Mouse (Mus musculus): Measurements from ENCODE around the gene Mmp9. TPM values are rescaled to one million over a fixed set of nuclear protein-coding genes. Genes with fewer than 3 reads are reported as not detected.

Mmp9 gene
- total RNA-seq, 2 experiments from 2014 or later, result 2.9 to 3.4 TPM

DNA sequence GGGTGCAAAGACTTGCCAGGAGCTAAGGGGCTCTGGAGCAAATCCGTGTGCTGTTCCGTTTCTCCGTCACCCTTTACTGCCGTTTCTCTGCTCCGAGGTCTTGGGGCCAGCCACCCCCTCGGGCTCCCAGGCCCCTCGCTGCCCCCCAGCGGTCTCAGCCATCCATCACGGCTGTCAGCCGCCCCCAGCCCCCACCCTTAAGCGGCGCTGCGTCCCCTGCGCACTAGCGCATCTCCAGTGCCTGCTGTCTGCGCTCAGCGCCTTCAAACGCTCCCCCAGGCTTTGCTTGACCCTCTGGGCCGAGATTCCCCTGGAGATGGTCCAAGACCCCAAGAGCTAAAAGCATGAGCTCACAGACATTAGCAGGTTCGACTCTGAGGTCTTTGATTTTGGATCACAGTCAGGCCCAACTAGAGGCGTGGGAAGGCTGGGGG lies 28.8 kb downstream of the Mmp9 start:
- DNase-seq (ENCODE audit: extremely low spot score in 1 of 2, low spot score in 2 of 2), result peak in 1 of 2 experiments; percentile 65
- intact Hi-C loops (cut with DNase I), result loop anchor here (5.0 to 10.0 kb wide), 2 partner anchors 63 to 305 kb away; partner anchors contain the start of gene Ncoa5

DNA sequence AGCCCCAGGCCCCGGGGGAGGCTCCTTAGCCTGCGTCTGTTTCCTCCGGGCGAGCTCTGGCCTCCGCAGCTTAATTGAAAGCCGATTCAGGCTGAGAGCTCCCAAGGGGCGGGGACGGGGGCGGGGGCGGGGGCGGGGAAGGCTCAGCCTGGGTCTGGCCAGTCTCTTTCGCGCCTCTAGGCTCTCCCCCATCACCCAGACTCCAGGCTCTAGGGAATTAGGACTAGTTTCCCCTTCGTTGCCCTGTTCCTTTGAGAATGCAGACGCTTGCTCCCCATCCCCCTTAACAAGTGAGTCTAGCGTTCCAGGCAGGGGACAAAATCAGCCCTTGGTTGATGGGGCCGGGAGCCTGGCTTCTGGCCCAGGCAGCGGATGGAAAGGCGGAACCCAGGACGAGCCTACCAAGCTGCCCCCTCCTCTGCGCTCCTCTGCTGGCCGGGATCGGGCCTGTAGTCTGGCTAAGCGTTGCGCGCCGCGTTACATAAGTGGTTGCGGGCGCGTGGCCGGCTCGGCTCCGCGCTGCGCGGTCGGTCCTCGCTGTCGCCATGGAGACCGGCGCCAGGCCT lies 30.1 kb downstream of the Mmp9 start:
- intact Hi-C loops (cut with DNase I), result no loop called here
- peak in 1 of 2 experiments; percentile 71 for DNase-seq (ENCODE audit: extremely low spot score in 1 of 2, low spot score in 2 of 2)

DNA sequence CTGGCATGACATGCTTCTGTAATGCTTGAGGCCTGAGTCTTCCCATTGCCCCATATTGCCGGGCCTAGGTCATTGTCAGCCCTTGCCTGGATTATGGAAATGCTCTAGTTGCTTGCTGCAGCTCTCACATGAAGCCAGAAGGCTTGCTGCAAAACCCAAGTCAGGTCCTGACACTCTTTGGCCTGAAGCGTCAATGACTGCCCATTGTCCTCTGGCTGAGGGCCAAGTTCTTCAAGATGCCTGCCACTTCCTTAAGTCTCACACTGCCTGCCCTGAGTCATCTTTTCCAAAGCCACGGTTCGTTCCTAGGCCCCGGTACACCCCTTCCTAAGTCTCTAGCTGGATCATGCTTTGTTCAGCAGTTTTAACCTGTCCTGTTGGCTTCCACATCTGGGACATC lies 32.1 kb downstream of the Mmp9 start:
- intact Hi-C loops (cut with DNase I), result no loop called here
- DNase-seq (ENCODE audit: extremely low spot score in 1 of 2, low spot score in 2 of 2), result no peak

DNA sequence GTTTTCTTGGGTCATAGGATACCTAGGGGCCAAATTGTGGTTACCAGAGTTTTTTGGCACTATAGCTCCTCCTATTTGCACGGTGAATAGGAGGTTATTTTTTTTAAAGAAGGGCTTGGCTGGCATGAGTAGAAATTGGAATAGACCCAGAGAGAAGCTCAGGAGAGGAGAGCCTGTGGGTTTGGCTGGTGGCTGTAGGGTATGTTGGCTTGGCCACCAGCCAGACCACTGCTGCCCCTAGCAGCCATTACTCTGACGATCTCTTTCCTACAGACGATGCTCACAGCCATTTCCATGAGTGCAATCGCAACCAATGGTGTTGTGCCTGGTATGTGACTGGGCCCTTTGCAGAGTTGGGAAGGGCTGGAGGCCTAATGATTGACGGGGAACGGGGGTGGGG lies 35.0 kb downstream of the Mmp9 start:
- no peak for DNase-seq (ENCODE audit: extremely low spot score in 1 of 2, low spot score in 2 of 2)
- intact Hi-C loops (cut with DNase I), result no loop called here

DNA sequence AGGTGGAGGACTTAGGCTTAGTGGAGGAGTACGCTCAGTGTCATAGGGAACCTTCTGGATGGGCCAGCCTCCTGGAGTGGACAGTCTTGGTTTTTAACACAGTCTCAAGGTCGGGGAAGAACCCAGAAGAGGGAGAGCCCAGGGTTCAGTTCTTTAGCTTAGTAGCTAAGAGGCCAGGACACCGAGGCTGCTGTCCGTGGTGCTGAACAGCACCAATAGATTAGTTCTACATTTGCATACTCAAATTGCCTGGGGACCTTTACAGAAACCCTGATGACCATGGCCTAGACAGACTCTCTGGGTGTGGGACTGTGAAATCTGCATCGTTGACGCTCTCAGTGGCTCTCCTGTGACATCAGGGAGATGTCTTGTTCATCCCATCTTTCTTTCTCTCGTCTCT lies 39.2 kb downstream of the Mmp9 start:
- DNase-seq (ENCODE audit: extremely low spot score in 1 of 2, low spot score in 2 of 2), result no peak
- intact Hi-C loops (cut with DNase I), result no loop called here

DNA sequence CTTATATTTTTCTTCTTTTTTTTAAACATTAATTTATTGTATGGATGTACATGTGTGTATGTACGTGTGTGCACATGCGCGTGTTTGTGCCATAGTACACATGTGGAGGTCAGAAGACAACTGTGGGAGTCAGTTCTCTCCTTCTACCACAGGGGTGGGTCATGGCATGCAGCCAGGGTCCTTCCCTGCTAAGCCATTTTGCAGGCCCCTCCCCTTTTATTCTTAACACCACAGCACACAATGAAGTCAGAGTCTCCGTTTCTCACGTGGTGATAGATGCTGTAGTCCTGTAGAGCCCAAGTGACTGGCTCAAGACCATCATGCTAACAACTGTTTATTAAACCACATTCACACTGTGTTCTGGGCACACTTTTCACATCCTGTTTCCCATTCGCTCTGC lies 45.4 kb downstream of the Mmp9 start:
- intact Hi-C loops (cut with DNase I), result no loop called here
- peak in 1 of 2 experiments; percentile 26 for DNase-seq (ENCODE audit: extremely low spot score in 1 of 2, low spot score in 2 of 2)

DNA sequence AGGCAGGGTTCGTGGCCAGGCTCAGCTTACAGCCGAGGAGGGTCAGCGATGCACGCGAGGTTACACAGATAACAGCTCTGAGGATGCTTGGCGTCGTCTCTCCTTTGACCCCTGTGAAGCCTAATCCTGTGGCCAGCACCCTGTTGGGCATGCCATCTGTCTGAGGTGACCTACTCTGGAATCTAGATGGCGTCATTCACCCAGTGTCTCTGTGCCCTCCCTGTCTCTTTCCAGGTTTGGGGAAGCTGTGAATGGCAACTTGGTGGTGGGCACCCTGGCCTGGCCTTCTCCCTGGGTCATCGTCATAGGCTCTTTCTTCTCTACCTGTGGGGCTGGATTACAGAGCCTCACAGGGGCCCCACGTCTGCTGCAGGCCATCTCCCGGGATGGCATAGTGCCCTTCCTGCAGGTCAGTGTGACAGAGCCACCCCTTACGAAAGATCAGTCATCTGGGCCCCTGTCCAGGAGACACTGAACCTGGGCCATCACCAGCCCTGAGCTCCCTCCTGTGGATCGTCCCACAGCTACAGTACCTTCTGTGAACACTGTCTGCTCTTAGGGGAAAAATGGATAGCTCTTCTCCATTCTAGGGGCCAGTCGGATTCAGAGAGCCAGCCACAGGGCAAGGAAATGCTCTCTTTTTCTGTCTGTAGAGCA lies 45.9 kb downstream of the Mmp9 start:
- intact Hi-C loops (cut with DNase I), result no loop called here
- DNase-seq (ENCODE audit: extremely low spot score in 1 of 2, low spot score in 2 of 2), result peak in 1 of 2 experiments; percentile 13

DNA sequence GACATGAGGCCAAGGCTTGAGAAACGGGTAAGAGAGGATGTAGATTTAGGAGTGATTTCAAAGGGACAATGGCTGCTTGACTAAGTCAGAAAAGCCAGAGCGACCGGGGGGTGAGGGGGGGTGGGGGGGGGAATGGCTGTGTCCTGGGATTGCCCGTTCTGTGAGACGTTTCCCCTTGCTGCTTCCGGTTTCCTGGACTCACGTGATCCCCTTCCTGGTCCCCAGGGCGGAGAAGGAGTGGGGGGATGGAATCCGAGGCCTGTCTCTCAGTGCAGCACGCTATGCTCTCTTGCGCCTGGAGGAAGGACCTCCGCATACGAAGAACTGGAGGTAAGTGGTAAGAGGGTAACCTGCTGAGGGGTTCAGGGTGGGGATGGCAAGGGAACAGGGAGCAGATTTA lies 48.2 kb downstream of the Mmp9 start:
- DNase-seq (ENCODE audit: extremely low spot score in 1 of 2, low spot score in 2 of 2), result no peak
- intact Hi-C loops (cut with DNase I), result no loop called here

DNA sequence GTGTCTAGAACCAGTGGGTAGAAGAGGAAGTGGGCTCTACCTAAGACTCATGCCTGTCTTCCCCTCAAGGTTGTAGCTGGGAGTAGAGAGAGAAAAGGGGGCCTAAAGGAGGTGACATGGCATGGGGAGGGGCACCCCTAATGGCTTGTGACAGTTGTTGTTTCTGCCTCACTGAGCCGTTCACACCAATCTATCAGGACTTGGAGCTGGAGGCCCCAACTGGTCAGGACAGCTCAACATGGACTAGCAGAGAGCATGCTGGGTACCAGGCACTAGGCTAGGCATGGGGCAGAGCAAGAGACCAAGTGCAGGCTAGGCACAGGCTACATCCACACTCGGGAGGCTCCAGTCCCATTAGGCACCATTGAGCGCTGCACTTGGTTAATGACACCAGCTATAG lies 50.5 kb downstream of the Mmp9 start:
- intact Hi-C loops (cut with DNase I), result no loop called here

DNA sequence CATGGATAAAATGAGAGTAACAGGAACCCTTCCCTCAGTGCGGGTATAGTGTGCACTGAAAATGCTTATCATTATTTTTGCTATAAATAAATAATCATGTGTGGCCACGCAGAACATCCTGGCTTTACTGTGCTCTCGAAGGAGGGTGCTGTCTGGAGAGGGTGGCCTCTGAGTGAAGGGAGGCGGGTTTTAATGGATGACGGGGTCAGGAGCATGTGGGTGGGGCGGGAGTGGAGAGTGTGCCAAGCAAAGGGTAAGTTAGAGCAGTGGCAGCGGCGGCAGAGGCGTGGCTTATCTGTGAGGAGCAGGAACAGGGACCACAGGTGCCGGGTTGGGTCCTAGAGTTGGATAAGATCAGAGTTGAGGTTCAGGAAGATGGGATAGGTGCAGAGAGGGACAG lies 51.2 kb downstream of the Mmp9 start:
- DNase-seq (ENCODE audit: extremely low spot score in 1 of 2, low spot score in 2 of 2), result no peak
- intact Hi-C loops (cut with DNase I), result no loop called here

More for the DNA sequence above, 50.5 kb downstream of the Mmp9 start:
- DNase-seq (ENCODE audit: extremely low spot score in 1 of 2, low spot score in 2 of 2), result no peak

DNA sequence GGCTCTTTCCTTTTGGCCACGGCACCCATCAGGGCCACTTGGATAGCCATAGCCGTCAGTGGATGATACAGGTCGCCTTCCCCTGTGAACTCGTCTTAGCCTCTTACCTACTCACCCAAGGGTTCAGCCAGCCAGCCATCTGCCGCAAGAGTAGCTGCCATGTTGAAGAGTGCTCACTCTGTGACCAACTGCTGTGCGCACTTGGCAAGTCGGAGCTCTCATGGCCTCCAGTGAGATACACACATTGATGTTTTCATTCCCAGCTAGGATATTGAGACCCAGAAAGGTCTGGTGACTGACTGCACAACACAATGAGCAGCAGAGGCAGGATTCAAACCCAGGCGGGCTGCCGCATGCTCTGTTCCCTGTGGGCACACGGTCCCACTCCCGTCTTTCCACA lies 53.6 kb downstream of the Mmp9 start:
- intact Hi-C loops (cut with DNase I), result no loop called here
- no peak for DNase-seq (ENCODE audit: extremely low spot score in 1 of 2, low spot score in 2 of 2)

DNA sequence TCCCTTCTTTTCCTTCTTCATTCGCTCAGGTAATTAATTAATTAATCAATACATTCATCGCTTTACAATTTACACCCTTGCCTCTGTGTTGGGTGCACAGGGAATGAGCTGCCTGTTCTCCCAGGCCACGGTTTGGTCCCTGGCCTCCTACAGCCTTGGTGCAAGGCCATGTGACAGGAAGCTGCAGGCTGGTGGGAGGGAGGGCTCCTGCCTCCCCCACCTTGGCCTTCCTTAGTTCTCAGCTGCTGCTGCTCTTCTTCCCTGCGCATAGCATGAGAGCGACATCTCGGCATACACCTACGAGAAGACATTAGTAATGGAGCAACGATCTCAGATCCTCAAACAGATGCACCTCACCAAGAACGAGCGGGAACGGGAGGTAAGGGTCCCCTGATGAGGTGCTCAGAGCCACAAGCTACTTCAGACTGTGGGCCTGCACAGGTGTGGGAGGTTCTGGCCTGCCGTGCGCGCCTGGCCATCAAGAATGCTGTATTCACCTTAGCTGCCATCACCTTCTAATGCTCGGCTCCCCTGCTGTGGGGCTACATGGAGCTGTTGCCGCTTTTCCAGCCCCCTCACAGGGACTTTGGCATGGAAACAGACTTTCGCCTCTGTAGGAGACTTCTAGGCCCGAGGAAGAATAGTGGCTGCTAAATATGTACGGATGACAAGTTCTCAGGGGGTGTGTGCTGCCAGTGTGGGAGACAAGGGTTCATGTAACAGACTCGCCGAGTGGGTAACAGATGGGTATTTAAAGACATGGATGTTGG lies 54.3 kb downstream of the Mmp9 start:
- DNase-seq (ENCODE audit: extremely low spot score in 1 of 2, low spot score in 2 of 2), result no peak

DNA sequence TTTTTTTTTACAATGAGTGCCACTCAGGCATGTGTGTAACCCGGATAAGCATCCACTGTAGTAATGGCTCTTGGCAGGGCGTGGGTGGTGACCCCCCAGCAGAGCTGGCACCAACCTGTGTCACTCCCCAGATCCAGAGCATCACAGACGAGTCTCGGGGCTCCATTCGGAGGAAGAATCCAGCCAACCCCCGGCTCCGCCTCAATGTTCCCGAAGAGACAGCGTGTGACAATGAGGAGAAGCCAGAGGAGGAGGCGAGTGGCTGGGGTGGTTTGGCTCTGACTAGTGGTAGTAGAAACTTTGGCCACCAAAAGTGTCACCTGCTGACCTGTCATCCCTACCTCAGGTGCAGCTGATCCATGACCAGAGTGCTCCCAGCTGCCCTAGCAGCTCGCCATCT lies 55.4 kb downstream of the Mmp9 start:
- DNase-seq (ENCODE audit: extremely low spot score in 1 of 2, low spot score in 2 of 2), result no peak
- intact Hi-C loops (cut with DNase I), result no loop called here

More for the DNA sequence above, 54.3 kb downstream of the Mmp9 start:
- intact Hi-C loops (cut with DNase I), result no loop called here

DNA sequence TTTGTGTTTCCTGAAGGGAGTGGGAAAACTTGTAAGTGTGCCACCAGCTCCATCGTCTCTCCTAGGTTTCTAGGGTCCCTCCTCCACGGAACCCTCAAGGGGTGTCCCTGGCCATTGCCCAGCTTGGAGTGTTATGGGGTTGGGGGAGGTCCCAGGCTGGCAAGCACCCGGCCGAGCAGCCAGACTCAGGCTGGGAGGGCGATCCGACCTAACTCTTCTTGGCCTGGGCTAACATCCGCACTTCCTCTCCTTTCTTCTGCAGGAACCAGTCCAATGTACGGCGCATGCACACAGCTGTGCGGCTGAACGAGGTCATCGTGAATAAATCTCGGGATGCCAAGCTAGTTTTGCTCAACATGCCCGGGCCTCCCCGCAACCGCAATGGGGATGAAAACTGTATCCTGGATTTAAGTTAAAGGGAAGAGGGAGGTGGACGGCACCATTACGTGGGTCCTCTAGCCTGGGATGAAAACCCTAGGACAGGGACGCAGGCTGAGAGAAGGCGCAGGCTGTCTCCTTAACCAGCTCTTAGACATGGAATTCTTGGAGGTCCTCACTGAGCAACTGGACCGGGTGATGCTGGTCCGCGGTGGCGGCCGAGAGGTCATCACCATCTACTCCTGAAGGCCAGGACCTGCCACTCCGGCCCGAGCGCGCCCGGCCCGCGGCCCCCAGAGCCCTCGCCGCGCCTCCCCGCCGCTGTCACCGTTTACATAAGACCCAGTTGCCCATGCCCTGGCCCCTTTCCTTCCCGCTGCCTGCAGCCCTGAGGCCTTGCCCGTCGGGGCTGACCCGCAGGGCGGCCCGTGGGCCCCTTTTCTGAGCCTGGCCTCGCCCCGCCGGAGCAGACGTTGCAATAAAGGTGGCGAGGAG lies 56.5 kb downstream of the Mmp9 start:
- intact Hi-C loops (cut with DNase I), result no loop called here
- no peak for DNase-seq (ENCODE audit: extremely low spot score in 1 of 2, low spot score in 2 of 2)

DNA sequence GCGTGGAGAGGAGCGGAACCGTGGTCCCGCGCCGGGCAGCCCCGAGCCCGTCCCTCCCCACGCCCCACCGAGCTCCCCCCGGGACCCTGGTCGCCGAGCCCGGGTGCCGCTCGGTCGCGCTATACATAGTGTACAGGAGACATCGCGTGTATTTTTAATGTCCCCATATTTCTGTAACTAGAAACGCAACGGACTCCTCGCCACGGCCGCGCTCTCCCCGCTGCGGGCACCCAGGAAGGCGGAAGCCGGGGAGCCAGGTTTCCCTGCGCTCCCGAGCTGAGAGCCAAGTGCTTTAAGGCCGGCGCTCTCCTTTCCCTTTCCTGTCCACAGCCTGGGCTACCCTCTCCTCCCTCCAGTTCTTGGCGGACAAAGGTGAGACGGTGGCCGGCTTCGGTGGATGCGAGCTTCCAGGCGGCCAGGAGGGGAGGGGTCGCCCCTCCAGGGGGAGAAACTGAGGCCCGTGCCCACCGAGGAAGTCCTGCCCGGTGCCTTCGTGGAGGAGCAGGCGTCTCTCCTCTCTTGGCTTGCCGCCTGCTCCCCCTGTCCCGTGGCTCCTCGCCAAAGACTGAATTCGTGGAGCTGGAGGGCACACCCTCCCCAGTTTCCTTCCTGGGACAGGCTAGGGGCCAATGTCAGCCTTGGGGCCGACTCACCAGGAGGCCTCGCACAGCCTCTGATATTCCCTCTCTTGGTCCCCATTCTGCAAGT lies 57.3 kb downstream of the Mmp9 start:
- DNase-seq (ENCODE audit: extremely low spot score in 1 of 2, low spot score in 2 of 2), result peak in 1 of 2 experiments; percentile 58
- intact Hi-C loops (cut with DNase I), result no loop called here

DNA sequence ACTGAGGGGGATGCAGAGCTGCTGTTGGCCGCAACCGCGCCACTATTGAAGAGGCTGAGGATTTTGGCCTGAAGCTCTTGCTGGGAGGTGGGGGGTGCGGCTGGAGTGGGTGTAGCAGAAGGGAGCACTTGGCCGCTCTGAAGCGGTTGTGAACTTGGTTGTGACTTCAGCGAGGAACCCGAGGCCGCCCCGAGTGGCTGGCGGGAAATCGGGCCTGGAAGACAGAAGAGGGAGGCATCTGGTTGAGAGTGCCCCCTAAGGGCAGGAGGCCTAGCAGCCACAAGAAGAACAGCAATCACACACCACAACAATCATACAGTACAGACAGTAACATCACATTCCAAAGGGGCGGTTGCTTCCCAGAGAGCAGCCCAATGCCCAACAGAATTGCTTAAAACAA lies 61.4 kb downstream of the Mmp9 start:
- intact Hi-C loops (cut with DNase I), result no loop called here
- DNase-seq (ENCODE audit: extremely low spot score in 1 of 2, low spot score in 2 of 2), result peak in 1 of 2 experiments; percentile 41

DNA sequence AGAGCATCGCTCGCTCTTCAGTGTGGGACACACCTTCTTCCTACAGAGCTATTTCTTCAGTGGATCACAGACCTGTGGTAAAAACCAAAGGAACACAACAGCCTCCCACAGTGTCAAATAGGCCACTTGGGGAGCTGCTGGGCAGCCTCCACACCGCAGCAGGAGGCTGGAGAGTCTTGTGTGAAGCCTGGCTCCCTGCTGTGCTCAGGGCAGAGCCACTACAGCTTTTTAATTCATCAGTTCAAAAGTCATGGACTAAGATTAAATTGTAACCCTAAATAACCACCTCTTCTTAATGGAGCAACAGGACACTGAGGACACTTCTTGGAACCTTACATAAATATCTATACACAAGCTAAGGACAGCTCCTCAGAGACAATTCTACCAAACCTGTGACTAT lies 62.5 kb downstream of the Mmp9 start:
- intact Hi-C loops (cut with DNase I), result no loop called here

DNA sequence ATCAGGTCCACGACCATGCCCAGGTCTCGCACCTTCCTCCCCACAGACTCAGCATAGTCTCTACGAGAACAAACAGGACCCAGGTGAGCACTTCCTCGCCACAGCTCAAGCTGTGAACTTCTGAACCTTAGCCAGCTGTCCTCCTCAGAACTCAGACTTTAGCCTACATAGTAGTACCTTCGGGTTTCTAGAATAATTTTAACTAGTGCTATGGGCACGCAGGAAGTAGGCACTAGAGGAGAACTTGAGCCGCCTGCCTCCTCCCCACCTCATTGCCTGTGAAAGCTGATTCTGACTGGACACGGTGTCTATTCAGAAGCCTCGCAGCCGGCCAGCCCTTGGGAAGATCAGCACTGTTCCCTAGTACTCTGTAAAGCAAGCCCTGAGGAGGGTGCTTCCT lies 63.7 kb downstream of the Mmp9 start:
- DNase-seq (ENCODE audit: extremely low spot score in 1 of 2, low spot score in 2 of 2), result no peak
- intact Hi-C loops (cut with DNase I), result no loop called here

More for the DNA sequence above, 62.5 kb downstream of the Mmp9 start:
- DNase-seq (ENCODE audit: extremely low spot score in 1 of 2, low spot score in 2 of 2), result no peak

Data from left cerebral cortex, postnatal 10 days (tissue).